Mouse (Mus musculus): ENCODE data around the gene Adam21.
"Not testable (repeated sequence)": the region's sequence is repeated elsewhere in the genome, so short reads cannot be mapped to it uniquely, and the experiment has no call there.

Adam21 gene

DNA sequence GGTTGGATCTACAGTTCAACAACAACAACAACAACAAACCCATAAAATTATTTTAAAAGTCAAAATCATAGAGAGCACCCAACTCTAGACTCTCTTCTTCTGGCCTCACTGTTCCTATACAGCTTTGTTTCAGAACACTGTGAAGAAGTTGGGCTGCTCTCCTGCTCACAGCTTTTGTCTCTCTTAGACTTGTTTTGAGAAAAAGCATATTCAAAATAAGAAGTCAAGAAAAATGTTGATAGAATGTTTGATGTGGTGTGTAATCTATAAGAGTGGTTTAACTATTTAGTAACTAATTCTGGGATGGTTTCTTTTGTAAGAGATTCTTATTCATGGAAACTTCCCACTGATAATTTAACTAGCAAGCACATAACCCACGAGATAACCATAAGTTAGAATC lies at the start of gene Adam21:
TSS of gene Adam21 (minus strand) at position 101 of the 400 bp plus-strand sequence.
- DNase-seq (ENCODE audit: low spot score in 2 of 2), result no peak

DNA sequence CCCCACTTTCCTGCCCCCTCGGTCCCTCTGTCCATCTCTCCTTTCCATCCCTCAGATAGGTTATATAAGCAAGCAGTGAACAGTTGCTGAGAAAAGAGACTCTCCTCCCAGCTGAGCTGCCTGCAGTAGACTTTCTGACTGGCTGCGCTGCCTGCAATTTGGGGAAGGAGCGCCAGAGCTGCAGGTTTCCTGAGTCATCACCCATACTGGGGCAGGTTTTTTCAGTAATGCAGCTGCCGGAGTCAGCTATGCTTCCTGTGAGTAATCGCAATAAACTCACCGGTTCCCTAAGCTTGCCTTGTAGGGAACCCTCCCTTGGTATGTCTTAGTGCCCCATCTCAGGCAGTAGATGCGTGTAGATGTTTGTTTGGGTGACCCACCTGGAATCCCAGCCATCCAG lies 48.7 kb upstream of the Adam21 start:
- DNase-seq (ENCODE audit: low spot score in 2 of 2), result no peak

DNA sequence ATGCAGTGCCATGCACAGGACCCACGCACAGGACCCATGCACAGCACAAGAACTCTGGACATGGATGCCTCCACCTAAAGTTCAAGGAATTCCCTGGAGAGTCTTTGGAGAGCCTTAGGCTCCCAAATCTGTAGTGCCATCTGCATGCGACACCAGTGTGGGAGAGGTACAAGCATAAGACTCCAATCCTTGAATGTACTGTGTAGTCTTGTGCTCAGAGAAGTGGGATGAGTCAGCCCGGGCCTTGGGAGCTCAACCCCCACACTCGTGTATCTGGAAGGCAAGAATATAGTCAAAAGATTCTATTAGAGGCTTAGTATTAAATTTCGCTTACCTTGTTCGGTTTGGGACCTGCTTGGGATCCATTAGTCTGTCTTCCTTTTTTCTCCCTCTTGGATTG lies 47.5 kb upstream of the Adam21 start:
- no peak for DNase-seq (ENCODE audit: low spot score in 2 of 2)

GRCm38 (mm10) chr12:81609445-81609844 lies 41.2 kb upstream of the Adam21 start:
- no peak for DNase-seq (ENCODE audit: low spot score in 2 of 2)

- no peak for DNase-seq (ENCODE audit: low spot score in 2 of 2)
Observed at GRCm38 (mm10) chr12:81604995-81605784, 36.9 kb upstream of the Adam21 start.

- no peak for DNase-seq (ENCODE audit: low spot score in 2 of 2)
Observed at GRCm38 (mm10) chr12:81596547-81597262, 28.4 kb upstream of the Adam21 start.

GRCm38 (mm10) chr12:81594902-81595671 lies 26.8 kb upstream of the Adam21 start, which contains the start of gene Med6:
Med6 (minus strand) TSS chr12:81595008.
- DNase-seq (ENCODE audit: low spot score in 2 of 2), result peak; percentile 78 to 91

DNA sequence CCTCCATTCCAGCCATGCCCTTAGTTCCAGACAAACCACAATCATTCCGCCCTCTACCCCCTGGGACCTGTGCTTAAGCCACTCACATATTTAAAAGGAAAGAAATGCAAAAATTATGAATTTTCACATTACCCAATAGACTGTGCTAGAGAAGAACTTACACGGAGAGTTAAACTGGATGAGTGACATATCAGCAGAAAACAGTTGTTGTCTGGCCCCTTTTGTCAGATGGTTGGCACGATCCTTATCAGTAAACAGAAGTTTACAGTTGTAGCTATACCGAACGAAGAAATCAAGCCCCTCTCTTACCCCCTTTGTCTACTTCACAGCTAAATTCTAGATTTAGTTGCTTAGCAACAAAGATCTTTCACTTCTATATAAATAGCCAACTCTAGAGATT lies 343 bp downstream of the Adam21 start:
- no peak for DNase-seq (ENCODE audit: low spot score in 2 of 2)

- DNase-seq (ENCODE audit: low spot score in 2 of 2), result no peak
Observed at GRCm38 (mm10) chr12:81564173-81564572, 4.1 kb downstream of the Adam21 start.

DNA sequence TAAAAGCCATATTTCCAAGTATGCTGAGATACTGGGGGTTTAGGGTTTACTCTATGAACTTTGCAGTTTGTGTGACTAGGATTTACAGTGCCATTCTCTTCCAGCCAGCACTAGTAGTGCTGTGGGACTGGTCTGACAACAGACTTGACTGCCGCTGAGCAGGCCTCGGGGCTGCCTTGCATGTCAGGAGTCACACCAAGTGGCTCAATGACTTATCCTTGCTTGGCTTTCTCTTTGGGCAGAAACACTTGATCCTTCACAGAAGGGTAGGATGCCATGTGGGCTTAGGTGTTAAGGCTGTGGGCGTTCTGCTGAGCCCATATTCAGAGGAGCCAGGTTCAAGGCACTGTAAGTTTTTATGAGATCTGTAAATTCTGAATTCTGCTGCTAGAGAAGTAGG lies 19.0 kb downstream of the Adam21 start:
- DNase-seq (ENCODE audit: low spot score in 2 of 2), result no peak

GRCm38 (mm10) chr12:81547163-81547562 lies 21.1 kb downstream of the Adam21 start:
- DNase-seq (ENCODE audit: low spot score in 2 of 2), result no peak

- DNase-seq (ENCODE audit: low spot score in 2 of 2), result no peak
Observed at GRCm38 (mm10) chr12:81533029-81533419, 35.2 kb downstream of the Adam21 start.

GRCm38 (mm10) chr12:81532316-81533028 lies 35.8 kb downstream of the Adam21 start, which contains the start of the genes Gm20498 and Synj2bp:
Gm20498 (minus strand) TSS chr12:81532905.
Synj2bp (minus strand) TSS chr12:81532911.
- peak; percentile 63 to 78 for DNase-seq (ENCODE audit: low spot score in 2 of 2)

DNA sequence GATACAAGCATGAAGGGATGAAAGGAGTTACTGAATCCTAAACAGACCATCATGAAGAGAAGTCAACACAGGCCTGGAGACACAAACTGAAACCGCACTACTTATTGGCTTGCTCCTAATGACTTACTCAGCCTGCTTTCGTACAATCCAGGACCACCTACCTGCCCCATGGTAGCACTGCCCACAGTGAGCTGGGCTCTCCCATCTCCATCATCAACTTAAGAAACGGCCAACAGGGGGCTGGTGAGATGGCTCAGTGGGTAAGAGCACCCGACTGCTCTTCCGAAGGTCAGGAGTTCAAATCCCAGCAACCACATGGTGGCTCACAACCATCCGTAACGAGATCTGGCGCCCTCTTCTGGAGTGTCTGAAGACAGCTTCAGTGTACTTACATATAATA lies 37.7 kb downstream of the Adam21 start:
- not testable (repeated sequence) for DNase-seq (ENCODE audit: low spot score in 2 of 2)

Data from cerebellum, postnatal 4 days (tissue).